Mouse (Mus musculus): ENCODE measurements at regions not wholly inside any gene's neighbourhood (a gene's known extent, or its start where the extent isn't known, plus 50 kb on each side); places are given as distances from the start of the nearest gene placed in this dataset.
A peak's percentile ranks its signal among the peaks of the same experiment; 100 is the strongest.

DNA sequence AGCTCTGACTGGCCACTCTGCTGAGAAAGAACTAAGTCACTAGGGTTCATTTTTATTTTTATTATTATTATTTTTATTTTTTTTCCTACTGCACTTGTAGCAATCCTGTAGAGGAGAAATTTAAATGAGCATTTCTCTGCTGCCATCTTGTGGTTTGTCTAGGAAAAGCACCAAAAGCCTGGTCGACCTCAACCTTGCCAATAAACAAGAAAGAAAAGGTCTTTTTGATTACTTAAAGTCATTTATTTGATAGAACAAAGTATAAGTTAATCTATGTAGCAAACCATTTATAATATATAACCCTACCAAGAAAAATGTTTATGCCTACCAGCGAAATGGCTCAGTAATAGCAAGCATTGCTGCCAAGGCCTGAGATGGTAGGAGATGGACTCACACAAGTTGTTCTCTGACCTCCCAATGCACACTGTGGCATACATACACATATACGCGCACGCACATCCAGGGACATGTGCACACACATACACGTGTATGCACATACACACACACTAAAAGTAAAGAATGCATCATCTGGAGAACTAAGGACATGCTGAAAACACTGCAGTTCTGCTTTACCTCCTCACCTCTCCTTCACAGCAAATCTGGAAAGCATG lies 566.1 kb downstream of the 1700064H15Rik start:
- Histone ChIP-seq H3K79me2 (replicated peaks; ENCODE audit: control insufficient read depth, extremely low read depth, insufficient read depth, poor library complexity, severe bottlenecking) (no peaks in the 10 kb centered on the region), H3K27me3 (replicated peaks) (no peaks in the 10 kb centered on the region), H3K4me2 (ENCODE audit: insufficient read depth, low read depth, poor library complexity, severe bottlenecking) (no peak overlapping the region), H3K9ac (ENCODE audit: insufficient read depth, low read depth) (no peak overlapping the region), H3K36me3 (replicated peaks in 1 of 2; ENCODE audit: control insufficient read depth in 1 of 2, insufficient read depth in 1 of 2, low read length in 1 of 2) (no peaks in the 10 kb centered on the region), H3K27ac (ENCODE audit: insufficient read depth, low read depth) (no peak overlapping the region), H3K4me3 (replicated peaks in 1 of 3; ENCODE audit: low read depth in 2 of 3, low read length in 2 of 3, poor library complexity in 1 of 3) (no peak overlapping the region), H3K9me3 (replicated peaks; ENCODE audit: low read length) (no peaks in the 10 kb centered on the region), H3K4me1 (ENCODE audit: control insufficient read depth in 1 of 2, insufficient read depth in 2 of 2) (no peaks in the 10 kb centered on the region)
- in situ Hi-C loops (cut with MboI; ENCODE audit: low pct_ligation_motif_present, low pct_unique_long_range_greater_than_20kb, low sequenced_read_pairs) (no loop called here), dilution Hi-C loops (cut with MboI; ENCODE audit: extremely low pct_ligation_motif_present, extremely low pct_unique_long_range_greater_than_20kb, low sequenced_read_pairs) (no loop called here)
- TF ChIP-seq ELF1 (IDR thresholded peaks at IDR 0.05; ENCODE audit: low read depth, low read length) (no peak), SMC3 (IDR thresholded peaks at IDR 0.05; ENCODE audit: low read depth, low read length) (peak; percentile 48), MEF2A (IDR thresholded peaks at IDR 0.05; ENCODE audit: borderline replicate concordance, low read depth, low read length) (no peak), CHD2 (IDR thresholded peaks at IDR 0.05; ENCODE audit: low read length) (no peak), MYC (IDR thresholded peaks at IDR 0.05; ENCODE audit: low read depth, low read length) (no peak), ZMIZ1 (IDR thresholded peaks at IDR 0.05; ENCODE audit: low read depth, low read length) (no peak), TCF12 (IDR thresholded peaks at IDR 0.05; ENCODE audit: low read depth, low read length) (no peak), CTCF (conservative IDR thresholded peaks at IDR 0.05 in 1 of 2, IDR thresholded peaks at IDR 0.05 in 1 of 2; ENCODE audit: low read depth in 2 of 2, low read length in 2 of 2) (peak; percentile 16 to 74; a peak in 3 of 4 replicates), ZNF384 (IDR thresholded peaks at IDR 0.05; ENCODE audit: low read depth, low read length) (peak; percentile 25; the same call in 1 of the 2 replicates), RAD21 (IDR thresholded peaks at IDR 0.05; ENCODE audit: low read depth, low read length) (peak; percentile 80), RCOR1 (conservative IDR thresholded peaks at IDR 0.05; ENCODE audit: low read depth, low read length) (no peak)
- DNase-seq (ENCODE audit: extremely low read depth): peak; percentile 40

DNA sequence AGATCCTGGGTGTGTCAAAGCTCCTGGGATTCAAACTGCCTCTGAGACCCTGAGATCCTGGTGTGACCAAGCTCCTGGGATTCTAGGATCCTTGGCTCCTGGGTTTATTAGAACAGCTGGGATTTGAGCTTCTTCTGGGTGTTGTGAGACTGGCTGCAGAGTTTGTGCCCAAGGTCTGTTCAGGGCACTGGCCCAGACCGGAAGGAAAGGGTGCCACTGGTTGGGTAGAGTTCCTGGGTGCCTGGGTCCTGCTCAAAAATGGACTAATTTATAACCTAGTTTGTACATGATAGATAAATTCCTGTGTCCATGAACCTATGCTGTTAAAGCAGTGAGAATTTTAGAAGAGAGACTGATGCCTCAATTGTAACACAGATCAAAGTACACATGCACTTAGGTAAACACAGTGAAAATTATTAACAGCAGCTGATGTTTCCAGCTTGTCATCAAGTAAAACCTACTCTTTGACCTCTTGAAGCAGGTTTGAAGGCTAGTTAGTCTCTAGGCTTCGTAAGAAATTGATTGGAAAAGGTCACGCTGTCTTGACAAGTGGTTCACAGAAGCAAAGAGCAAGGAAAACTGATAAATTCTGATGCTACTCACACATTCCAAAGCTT lies 561.2 kb downstream of the 1700064H15Rik start:
- H3K4me1 ChIP-seq (ENCODE audit: control insufficient read depth in 1 of 2, insufficient read depth in 2 of 2): no peaks in the 10 kb centered on the region
- H3K27me3 ChIP-seq (replicated peaks): no peaks in the 10 kb centered on the region
- no peak overlapping the region for H3K4me2 ChIP-seq (ENCODE audit: insufficient read depth, low read depth, poor library complexity, severe bottlenecking)
- H3K4me3 ChIP-seq (replicated peaks in 1 of 3; ENCODE audit: low read depth in 2 of 3, low read length in 2 of 3, poor library complexity in 1 of 3): no peak overlapping the region
- in situ Hi-C loops (cut with MboI; ENCODE audit: low pct_ligation_motif_present, low pct_unique_long_range_greater_than_20kb, low sequenced_read_pairs): no loop called here
- TF ChIP-seq PAX5 (IDR thresholded peaks at IDR 0.05; ENCODE audit: low read length) (no peak), RCOR1 (conservative IDR thresholded peaks at IDR 0.05; ENCODE audit: low read depth, low read length) (no peak), NRF1 (IDR thresholded peaks at IDR 0.05; ENCODE audit: low read depth, low read length) (no peak), HCFC1 (IDR thresholded peaks at IDR 0.05; ENCODE audit: low read depth, low read length) (no peak), CTCF (conservative IDR thresholded peaks at IDR 0.05 in 1 of 2, IDR thresholded peaks at IDR 0.05 in 1 of 2; ENCODE audit: low read depth in 2 of 2, low read length in 2 of 2) (no peak)
- dilution Hi-C loops (cut with MboI; ENCODE audit: extremely low pct_ligation_motif_present, extremely low pct_unique_long_range_greater_than_20kb, low sequenced_read_pairs): no loop called here
- no peak overlapping the region for H3K9ac ChIP-seq (ENCODE audit: insufficient read depth, low read depth)
- no peaks in the 10 kb centered on the region for H3K36me3 ChIP-seq (replicated peaks in 1 of 2; ENCODE audit: control insufficient read depth in 1 of 2, insufficient read depth in 1 of 2, low read length in 1 of 2)
- no peaks in the 10 kb centered on the region for H3K79me2 ChIP-seq (replicated peaks; ENCODE audit: control insufficient read depth, extremely low read depth, insufficient read depth, poor library complexity, severe bottlenecking)
- no peaks in the 10 kb centered on the region for H3K9me3 ChIP-seq (replicated peaks; ENCODE audit: low read length)
- H3K27ac ChIP-seq (ENCODE audit: insufficient read depth, low read depth): no peak overlapping the region
- DNase-seq (ENCODE audit: extremely low read depth): no peak

Measured in CH12.LX (cell line).